Mouse (Mus musculus) brown adipose tissue, adult 24 weeks (tissue): ENCODE data around the gene Cyp21a1. TPM values are rescaled to one million over a fixed set of nuclear protein-coding genes. Genes with fewer than 3 reads are reported as not detected.
"Not testable (repeated sequence)": the region's sequence is repeated elsewhere in the genome, so short reads cannot be mapped to it uniquely, and the experiment has no call there.

Experiments used
- H3K27ac ChIP-seq: fragments of 200-500 bp; replicated peaks from 2 replicates; pipeline ENCODE4 v1.5.1; 2012; ENCODE audit warnings: low read depth, mild to moderate bottlenecking, low read length
- H3K4me1 ChIP-seq: fragments of 200-500 bp; 2 replicates; pipeline ENCODE4 v1.6.1; 2012; ENCODE audit warnings: low read length, mixed read lengths; ENCODE audit not compliant: control insufficient read depth, insufficient read depth, insufficient read length
- H3K4me3 ChIP-seq: fragments of 200-500 bp; 2 replicates; pipeline ENCODE4 v1.5.1; 2012; ENCODE audit warnings: low read depth, mild to moderate bottlenecking, low read length, moderate library complexity; ENCODE audit not compliant: insufficient read depth
- polyA plus RNA-seq: library from polyadenylated mRNA; stranded (reverse); fragments of >200 nt; gene quantifications from 2 replicates; pipeline ENCODE4 v1.2.4, GENCODE M21; 2012; ENCODE audit not compliant: missing spikeins, insufficient read depth, insufficient read length

Cyp21a1 gene
- polyA plus RNA-seq, 1 experiment, result not detected

DNA sequence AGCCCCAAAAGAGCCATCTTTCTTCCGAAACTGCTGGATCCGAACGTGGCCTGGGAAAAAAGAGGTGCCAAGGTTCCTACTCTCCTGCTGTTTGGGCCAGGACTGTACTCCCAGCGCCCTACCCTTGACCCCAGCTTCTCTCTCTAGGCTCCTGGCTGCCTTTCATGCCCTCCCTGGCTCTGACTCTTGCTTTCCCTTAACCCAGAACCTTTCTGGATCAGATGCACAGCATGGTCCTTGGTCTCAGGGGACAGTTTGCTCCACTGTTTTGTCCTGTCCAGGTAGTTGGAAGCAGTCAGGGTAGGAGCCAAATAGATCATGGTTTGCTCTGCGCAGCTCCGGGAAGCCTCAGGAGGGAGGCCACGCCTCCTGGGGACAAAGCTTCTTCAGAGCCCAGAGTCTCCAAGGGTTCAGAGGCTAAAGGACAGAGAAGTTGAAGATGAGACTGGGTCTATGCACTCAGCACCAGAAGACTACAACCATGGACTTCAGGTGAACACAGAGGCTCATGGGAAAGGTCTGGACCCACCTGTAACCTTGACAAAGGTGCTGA is 10.5 kb upstream of the Cyp21a1 start:
- Histone ChIP-seq H3K27ac (no peak overlapping the region), H3K4me3 (no peak overlapping the region), H3K4me1 (no peaks in the 10 kb centered on the region)

DNA sequence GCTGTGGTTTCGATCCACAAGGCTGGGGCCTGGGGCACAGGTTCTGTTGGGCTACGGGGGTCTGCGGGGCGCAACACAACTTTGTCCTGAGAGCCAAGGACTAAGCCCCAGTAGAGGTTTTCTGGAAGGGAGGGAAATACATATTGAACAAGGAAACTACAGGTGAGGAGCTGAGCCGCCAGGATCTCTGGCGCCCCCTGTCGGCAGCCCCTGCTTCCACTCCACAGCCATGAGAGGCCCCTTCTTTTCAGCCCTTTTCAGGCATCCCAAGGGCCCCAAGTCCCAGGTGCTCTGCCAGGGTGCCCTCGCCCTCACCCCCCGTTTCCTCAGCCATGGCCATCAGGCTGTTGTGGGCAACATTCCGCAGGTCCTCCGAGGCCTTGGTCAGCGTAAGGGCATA is 9.4 kb upstream of the Cyp21a1 start:
- H3K4me1 ChIP-seq, H3K4me3 ChIP-seq: not testable (repeated sequence)

DNA sequence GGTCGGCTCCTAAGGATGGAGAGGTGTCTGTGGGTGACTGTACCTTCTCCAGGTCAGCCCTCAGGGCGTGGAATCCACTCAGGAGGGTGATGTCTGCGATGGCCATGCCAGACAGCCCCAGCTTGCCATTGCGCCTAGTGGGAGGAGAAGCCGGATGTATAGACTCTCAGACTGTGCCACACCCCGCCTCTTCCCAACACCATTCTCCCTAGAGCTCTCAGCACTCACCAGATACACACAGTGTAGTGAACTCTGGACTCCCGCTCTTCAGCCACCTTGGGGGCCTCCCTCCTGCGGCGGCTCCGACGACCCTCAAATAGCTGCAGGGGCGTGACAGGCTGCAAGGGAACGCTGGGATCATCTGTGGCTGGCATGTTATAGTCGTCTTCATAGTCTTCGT is 6.9 kb upstream of the Cyp21a1 start:
- Histone ChIP-seq H3K27ac (no peak overlapping the region), H3K4me3 (no peak overlapping the region), H3K4me1 (no peaks in the 10 kb centered on the region)

More for the DNA sequence above, 9.4 kb upstream of the Cyp21a1 start:
- not testable (repeated sequence) for H3K27ac ChIP-seq

DNA sequence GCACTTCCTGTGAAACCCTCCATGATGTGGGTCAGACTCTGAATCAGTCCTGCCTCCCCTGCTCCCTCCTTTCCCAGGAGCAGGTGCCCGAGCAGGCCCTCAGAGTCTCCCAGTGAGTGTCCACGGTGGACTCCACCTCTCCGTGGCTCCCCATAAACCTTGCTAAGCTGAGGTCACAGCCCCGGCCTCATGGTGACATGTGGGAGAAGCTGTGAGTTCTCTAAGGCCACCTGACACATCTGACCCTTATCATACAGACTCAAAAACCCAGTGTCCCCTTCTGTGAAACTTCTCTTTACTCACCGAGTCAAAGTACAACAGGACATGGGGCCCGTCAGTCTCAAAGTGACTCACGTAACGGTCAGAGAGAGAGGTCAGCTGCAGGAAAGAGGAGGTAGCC is 6.5 kb upstream of the Cyp21a1 start:
- not testable (repeated sequence) for H3K4me1 ChIP-seq, H3K27ac ChIP-seq, H3K4me3 ChIP-seq

DNA sequence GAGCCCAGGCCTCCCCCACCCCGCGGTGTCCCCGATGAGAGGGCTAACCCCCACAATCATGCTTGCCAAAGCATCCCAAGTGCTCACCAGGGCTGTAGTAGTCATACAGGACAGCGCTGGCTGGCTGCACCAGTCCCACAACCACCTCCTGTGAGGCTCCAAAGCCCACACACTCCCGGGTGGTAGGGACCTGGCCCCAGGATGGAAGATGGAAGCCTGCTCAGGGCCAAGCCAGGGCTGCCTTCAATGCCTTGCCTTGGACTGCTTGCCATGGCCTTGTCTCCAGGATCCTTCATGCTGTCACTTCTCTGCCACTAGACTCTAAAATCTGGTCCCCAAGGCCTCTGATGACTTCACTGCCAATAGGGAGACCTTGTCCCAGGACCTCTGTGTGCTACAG is 6.0 kb upstream of the Cyp21a1 start:
- not testable (repeated sequence) for H3K27ac ChIP-seq, H3K4me3 ChIP-seq, H3K4me1 ChIP-seq

DNA sequence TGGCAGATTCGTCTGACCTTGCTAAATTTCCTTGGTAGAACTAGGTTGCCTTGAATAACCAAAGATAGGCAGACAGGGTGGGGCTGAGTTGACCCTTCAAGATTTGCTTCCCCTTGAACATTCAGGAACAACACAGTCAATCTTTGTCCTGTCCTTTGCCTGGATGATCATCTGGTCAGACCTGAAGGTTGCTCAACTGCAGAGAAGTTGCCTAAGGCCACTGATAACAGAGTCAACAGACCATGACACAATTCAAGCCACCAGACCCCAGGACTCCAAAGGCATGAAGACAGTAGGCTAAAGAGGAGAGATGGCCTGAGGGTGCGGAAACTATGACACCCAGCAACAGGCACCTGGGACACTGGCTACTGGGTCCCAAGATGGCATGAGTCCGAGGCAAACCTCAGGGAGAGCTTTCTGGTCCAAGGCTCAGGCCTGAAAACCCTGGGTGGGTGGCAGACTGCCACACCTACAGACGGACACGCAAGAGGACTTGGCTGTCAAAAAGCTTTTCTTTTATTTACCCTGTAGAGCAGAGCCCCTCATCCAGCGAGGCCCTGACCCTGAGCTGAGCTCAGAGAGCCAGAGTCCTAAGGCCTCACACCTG is 4.3 kb upstream of the Cyp21a1 start:
- Histone ChIP-seq H3K27ac (no peak overlapping the region), H3K4me3 (no peak overlapping the region)

DNA sequence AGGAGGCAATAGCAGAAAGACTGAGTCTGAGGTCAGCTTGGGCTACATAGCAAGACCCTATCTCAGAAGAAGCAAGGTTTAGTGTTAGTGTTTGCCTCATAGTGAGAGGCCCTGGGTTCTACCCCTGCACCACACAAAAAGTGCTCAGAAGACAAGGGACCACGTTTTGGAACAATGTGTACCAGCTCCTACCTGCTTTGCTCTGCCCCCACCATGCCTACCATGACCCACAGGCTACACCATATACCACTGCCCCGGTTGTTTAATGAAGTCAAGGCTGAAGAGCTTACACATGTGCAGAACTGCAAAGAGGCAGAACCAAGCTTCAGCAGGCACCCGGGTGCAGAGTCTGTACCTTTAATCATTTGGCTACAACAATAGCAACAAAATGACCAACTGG is 2.8 kb upstream of the Cyp21a1 start:
- Histone ChIP-seq H3K27ac (no peak overlapping the region), H3K4me1 (no peaks in the 10 kb centered on the region), H3K4me3 (no peak overlapping the region)

More for the DNA sequence above, 4.3 kb upstream of the Cyp21a1 start:
- H3K4me1 ChIP-seq, result no peaks in the 10 kb centered on the region

DNA sequence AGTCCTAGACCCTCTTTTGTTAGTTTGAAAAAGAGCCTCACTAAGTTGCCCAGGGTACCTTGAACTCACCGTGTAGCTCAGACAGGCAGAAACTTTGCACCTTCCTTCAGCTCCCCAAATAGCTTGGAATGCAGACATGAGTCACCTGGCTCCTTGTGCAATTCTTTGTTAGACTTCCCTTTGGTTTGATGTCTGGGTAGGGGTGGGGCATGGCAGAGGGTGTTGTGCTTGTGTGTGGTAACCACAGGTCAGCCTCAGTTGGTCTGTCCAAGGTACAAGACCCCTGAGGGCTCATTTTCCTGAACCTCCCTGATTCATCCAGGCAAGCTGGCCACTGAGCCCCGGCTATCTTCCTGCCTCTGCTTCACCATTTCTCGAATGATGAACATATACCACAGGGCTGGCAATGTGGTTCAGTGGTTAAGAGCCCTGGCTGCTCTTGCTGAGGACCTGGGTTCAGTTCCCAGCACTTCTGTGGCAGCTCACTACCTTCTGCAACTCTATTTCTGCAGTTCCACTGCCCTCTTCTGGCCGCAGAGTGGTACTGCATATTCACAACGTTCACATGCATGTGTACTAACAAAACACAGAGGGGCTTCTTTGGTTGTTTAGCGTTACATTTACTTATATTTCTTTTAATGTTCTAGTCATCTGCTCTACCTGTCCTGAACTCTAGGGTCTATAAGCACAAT is 656 bp upstream of the Cyp21a1 start:
- Histone ChIP-seq H3K4me3 (no peak overlapping the region), H3K27ac (no peak overlapping the region), H3K4me1 (no peaks in the 10 kb centered on the region)

DNA sequence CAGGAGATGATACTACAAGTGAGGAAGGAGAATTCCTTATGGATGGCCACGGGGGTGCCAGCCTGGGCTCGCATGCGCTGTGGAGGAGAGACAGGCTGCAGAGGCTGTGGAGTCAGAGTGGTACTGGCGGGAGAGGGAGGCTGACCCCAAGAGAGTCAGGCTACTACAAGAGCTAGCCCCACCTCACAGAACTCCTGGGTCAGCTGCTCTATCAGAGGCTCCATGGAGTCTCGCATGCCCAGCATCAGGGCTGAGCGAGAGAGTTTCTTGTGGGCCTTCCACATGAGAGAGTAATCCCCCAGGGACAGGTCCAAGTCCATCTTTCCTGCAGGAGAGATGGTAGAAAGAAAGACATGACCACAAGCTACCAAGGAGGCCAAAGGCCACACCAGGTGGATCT is 994 bp downstream of the Cyp21a1 start:
- not testable (repeated sequence) for H3K4me3 ChIP-seq, H3K27ac ChIP-seq, H3K4me1 ChIP-seq

DNA sequence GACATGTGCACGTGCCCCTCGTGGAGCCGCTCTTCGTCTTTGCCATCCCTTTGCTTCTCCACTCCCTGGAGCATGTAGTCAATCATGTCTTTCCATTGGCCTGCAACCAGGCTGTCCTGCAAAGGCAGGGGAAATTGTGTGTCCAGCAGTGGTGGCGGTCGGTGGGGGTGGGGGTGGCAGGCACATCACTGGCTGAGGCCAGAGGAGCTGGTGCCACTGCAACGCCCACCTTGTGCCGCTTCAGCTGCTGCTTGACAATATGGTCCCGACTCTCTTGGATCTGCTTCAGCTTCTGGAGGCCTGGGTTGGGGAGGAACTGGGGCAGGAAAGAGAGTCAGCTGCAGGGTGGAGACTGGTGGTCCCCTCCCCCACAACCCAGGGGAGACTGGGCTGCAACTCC is 1.6 kb downstream of the Cyp21a1 start:
- not testable (repeated sequence) for H3K4me3 ChIP-seq, H3K4me1 ChIP-seq, H3K27ac ChIP-seq

DNA sequence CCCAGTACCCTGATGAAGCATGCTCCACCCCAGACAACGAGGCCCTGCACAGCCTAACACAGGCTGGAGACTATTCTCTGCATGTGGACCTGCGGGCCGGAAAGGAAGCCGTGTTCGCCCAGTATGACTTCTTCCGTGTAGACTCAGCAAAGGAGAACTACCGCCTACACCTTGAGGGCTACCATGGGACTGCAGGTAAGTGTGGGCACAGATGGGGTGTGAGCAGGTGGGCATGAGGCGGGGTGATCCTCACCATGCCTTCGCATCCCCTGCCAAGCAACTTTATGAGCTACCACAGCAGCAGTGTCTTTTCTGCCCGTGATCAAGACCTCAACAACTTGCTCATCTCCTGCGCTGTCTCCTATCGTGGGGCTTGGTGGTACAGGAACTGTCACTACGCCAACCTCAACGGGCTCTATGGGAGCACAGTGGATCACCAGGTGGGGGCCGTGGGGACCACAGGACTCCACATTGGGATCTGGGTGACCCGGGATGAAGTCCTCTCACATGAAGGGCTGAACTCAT is 3.5 kb downstream of the Cyp21a1 start:
- not testable (repeated sequence) for H3K4me3 ChIP-seq, H3K4me1 ChIP-seq

DNA sequence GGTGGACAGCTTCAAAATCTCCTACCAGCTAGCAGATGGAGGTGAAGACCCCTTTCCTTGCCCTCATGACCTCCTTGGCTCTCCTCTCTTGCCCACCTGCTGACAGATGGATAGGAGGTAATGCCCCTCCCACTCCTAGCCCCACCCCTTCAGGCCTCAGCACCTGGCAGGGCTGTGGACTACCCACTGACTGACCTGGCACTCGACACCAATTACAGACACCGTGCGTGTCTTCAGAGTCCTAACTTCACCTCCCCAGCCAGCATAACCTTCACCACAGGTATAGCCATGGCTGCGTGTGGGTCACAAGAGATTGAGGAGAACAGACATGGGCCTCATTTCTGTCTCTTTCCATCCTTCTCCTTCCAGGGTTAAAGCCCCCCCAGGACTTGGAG is 4.8 kb downstream of the Cyp21a1 start:
- Histone ChIP-seq H3K4me1 (no peaks in the 10 kb centered on the region), H3K4me3 (no peak overlapping the region), H3K27ac (no peak overlapping the region)

More for the DNA sequence above, 3.5 kb downstream of the Cyp21a1 start:
- not testable (repeated sequence) for H3K27ac ChIP-seq

DNA sequence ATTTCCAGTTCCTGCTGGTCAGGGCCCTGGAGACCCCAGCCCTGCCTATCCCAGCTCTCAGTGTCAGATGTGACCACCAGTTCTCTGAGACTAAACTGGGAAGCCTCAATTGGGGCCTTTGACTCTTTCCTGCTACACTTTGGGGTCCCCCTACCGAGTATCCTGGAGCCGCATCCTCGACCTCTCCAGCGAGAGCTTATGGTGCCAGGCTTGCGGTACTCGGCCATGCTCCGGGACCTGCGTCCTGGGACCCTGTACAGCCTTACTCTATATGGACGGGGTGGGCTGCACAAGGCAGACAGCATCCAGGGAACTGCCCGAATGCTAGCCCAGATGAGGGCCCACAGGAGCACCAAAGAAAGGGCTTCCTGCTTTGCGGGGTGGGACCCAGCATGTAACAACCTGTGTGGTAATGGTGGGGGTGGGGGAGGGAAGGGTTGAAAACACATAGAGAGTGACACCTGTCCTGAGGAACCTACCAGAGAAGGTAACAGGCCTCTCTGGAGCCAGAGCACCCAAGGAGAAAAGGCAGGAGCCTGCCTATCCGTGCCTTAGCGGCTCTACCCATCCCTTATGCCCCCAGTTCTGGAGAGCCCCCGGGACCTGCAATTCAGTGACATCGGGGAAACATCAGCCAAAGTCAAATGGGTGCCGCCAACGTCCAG is 5.4 kb downstream of the Cyp21a1 start:
- Histone ChIP-seq H3K4me1 (no peaks in the 10 kb centered on the region), H3K4me3 (no peak overlapping the region), H3K27ac (no peak overlapping the region)

DNA sequence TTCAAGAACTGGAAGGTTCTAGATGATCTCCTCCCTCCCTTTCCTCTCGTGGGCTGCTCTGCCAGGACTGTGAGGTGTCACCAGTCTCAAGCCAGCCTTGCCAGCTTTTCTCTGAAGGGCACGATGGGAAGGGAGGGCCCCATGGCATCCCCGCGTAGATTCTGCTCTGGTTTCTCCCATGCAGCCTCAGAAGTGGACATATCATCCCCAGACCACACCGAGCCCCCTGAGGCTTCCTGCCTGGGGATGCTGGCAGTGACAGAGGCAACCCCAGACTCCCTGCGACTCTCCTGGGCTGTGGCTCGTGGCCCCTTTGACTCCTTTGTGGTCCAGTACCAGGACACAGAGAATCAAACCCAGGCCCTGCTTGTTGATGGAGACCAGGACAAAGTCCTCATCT is 6.3 kb downstream of the Cyp21a1 start:
- H3K4me1 ChIP-seq, H3K27ac ChIP-seq, H3K4me3 ChIP-seq: not testable (repeated sequence)

DNA sequence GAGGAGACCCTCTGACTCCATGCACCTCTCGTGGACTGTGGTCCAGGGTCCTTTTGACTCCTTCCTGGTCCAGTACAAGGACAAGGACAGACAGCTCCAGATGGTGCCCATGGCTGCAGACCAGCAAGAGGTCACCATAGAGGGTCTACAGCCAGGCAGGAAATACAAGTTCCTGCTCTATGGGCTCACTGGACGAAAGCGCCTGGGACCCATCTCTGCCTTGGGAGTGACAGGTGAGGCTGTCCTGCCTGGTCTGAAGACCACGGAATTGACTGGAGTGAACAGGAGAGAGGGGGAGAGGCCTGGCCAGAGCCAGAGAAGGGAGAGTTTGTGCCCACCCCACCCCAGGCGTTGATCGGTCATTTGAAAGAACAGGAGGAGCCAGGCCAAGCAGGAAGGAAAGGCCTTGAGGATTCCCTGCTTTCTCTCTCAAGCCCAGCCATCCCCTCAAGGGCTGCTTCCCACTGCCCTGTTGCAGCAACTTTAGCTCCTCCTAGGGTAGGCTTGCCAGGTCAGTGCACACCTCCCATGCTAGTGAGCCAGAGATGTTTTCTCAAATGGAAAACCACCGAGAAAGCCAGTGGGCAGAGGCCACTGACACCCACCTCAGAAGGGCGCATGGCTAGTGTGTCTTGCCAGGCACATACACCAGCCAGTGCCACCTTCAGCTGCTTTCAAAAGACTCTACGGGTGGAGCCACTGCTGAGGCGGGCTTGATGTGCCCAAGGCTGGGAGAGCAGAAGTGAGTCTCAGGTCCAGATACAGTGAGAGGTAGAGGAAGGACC is 7.0 kb downstream of the Cyp21a1 start:
- not testable (repeated sequence) for H3K4me3 ChIP-seq, H3K4me1 ChIP-seq, H3K27ac ChIP-seq
